Mouse (Mus musculus) urinary bladder, adult 2 months (tissue): Measurements from ENCODE around the gene Dclk1. TPM values are rescaled to one million over a fixed set of nuclear protein-coding genes. Genes with fewer than 3 reads are reported as not detected.

ENCODE experiments used
- DNase-seq: peaks from one replicate; pipeline ENCODE4 v3.0.0; 2022; ENCODE audit warnings: low spot score
- polyA plus RNA-seq: library from polyadenylated mRNA; depleted of rRNA; stranded (reverse); fragments of >200 nt; gene quantifications from 2 replicates; pipeline ENCODE4 v1.2.3, GENCODE M21; 2012

Dclk1 gene
- polyA plus RNA-seq, 1 experiment = 2.6 TPM

- DNase-seq = no peak
These were observed 155.9 kb downstream of the Dclk1 start for GRCm38 (mm10) chr3:55397752-55398693.

- DNase-seq = no peak
These were observed 159.1 kb downstream of the Dclk1 start for GRCm38 (mm10) chr3:55401236-55401635.

- no peak for DNase-seq
These were observed 162.6 kb downstream of the Dclk1 start for GRCm38 (mm10) chr3:55404751-55405150.

GRCm38 (mm10) chr3:55406616-55407015, 164.5 kb downstream of the Dclk1 start:
- DNase-seq = no peak

GRCm38 (mm10) chr3:55411547-55411946, 169.4 kb downstream of the Dclk1 start:
- DNase-seq = no peak

GRCm38 (mm10) chr3:55415527-55415950, 173.4 kb downstream of the Dclk1 start:
- DNase-seq = no peak

GRCm38 (mm10) chr3:55418845-55419244, 176.7 kb downstream of the Dclk1 start:
- DNase-seq = no peak

GRCm38 (mm10) chr3:55419334-55419733, 177.2 kb downstream of the Dclk1 start:
- no peak for DNase-seq

GRCm38 (mm10) chr3:55420436-55421083, 178.4 kb downstream of the Dclk1 start:
- DNase-seq = no peak

GRCm38 (mm10) chr3:55423640-55424397, 181.7 kb downstream of the Dclk1 start:
- no peak for DNase-seq

- no peak for DNase-seq
These were observed 187.9 kb downstream of the Dclk1 start for GRCm38 (mm10) chr3:55430022-55430549.

GRCm38 (mm10) chr3:55431223-55431622, 189.1 kb downstream of the Dclk1 start:
- DNase-seq = no peak

GRCm38 (mm10) chr3:55434276-55434675, 192.1 kb downstream of the Dclk1 start:
- no peak for DNase-seq

GRCm38 (mm10) chr3:55438824-55439446, 196.8 kb downstream of the Dclk1 start:
- DNase-seq = no peak

- DNase-seq = no peak
These were observed 198.2 kb downstream of the Dclk1 start for GRCm38 (mm10) chr3:55440342-55440741.

- DNase-seq = no peak
These were observed 200.0 kb downstream of the Dclk1 start for GRCm38 (mm10) chr3:55442012-55442645.

GRCm38 (mm10) chr3:55443271-55443670, 201.1 kb downstream of the Dclk1 start:
- no peak for DNase-seq

- DNase-seq = no peak
These were observed 201.6 kb downstream of the Dclk1 start for GRCm38 (mm10) chr3:55443725-55444124.

GRCm38 (mm10) chr3:55446681-55447080, 204.5 kb downstream of the Dclk1 start:
- no peak for DNase-seq

- DNase-seq = no peak
These were observed 205.6 kb downstream of the Dclk1 start for GRCm38 (mm10) chr3:55447486-55448460.
